Mouse (Mus musculus): ENCODE data around the gene Matn4.

- no peak for TF ChIP-seq CTCF (IDR thresholded peaks at IDR 0.05; ENCODE audit: low read depth, low read length)
- no peak for TF ChIP-seq POLR2A (IDR thresholded peaks at IDR 0.05; ENCODE audit: insufficient read depth, low read length)
- no peak for TF ChIP-seq EP300 (IDR thresholded peaks at IDR 0.05; ENCODE audit: insufficient read depth, low read depth, low read length)
Observed at GRCm38 (mm10) chr2:164383656-164384399, 21.1 kb downstream of the Matn4 start.
